In the genomic region with DNA sequence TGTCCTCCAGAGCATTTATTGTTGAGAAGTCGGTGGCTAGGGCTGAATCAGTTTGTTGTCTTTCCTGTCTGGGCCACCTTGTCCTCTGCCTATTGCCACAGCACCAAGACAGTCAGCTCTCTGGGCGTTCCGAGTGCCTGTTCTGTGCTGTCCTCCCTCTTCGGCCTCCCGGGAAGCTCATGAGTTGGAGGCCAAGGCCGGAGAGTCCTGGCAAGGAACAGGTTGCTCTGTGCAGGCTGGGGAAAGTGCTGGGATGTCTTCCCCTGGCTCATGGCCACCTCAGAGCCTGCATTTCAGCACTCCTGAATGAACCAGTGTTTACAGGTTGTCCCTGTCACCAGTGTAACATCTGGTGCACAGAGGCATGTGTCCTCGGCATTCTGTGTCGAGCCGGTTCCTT, we compare ENCODE assay signal across 13 mouse cellular contexts. TPM values are rescaled to one million over a fixed set of nuclear protein-coding genes. Genes with fewer than 3 reads are reported as not detected.
DNase-seq lines count a peak whose midpoint lies in the region; ATAC-seq and TF ChIP-seq lines count a peak whose summit lies in the region.
"Had no signal": no experiment of that assay in that cellular context is flagged by ENCODE, and none has a peak within 500 bp of the region (broad histone marks: within the 10 kb centered on the region; RNA-seq: fewer than 3 reads in every experiment).

No protein-coding gene starts in this region.

- no peak overlapping the region for H3K4me2 ChIP-seq in forebrain, embryonic 14.5 days (ENCODE audit: low read length)
- no peak overlapping the region for H3K4me2 ChIP-seq in forebrain, embryonic 13.5 days
- H3K4me2 ChIP-seq in kidney, postnatal 0 days (ENCODE audit: low read length) = no peak overlapping the region
- peak overlapping the region; percentile 43 for H3K4me2 ChIP-seq in intestine, embryonic 16.5 days (ENCODE audit: low read depth, low read length)
- H3K4me2 ChIP-seq: hindbrain, embryonic 12.5 days had no signal

- 88% methylated on average over 9 of the region's 9 CpGs for WGBS in forebrain, embryonic 14.5 days
- WGBS in forebrain, embryonic 13.5 days = 87% methylated on average over 9 of the region's 9 CpGs
- WGBS in kidney, postnatal 0 days = 81% methylated on average over 9 of the region's 9 CpGs
- 70% methylated on average over 9 of the region's 9 CpGs for WGBS in kidney, adult 2 months
- WGBS in intestine, embryonic 16.5 days = 68% methylated on average over 9 of the region's 9 CpGs

- ATAC-seq in forebrain, embryonic 14.5 days = no peak
- ATAC-seq in forebrain, embryonic 13.5 days = no peak
- ATAC-seq in kidney, postnatal 0 days (replicated peaks; ENCODE audit: low FRiP score, low read depth) = no peak; the same call in 1 of the 2 replicates
- peak; percentile 29 for ATAC-seq in intestine, embryonic 16.5 days

- H3K36me3 ChIP-seq in forebrain, embryonic 14.5 days (ENCODE audit: control insufficient read depth, insufficient read depth, low read length) = no peaks in the 10 kb centered on the region
- no peaks in the 10 kb centered on the region for H3K36me3 ChIP-seq in forebrain, embryonic 13.5 days (ENCODE audit: poor library complexity, severe bottlenecking)
- no peaks in the 10 kb centered on the region for H3K36me3 ChIP-seq in kidney, postnatal 0 days (ENCODE audit: insufficient read depth, low read length)
- no peaks in the 10 kb centered on the region for H3K36me3 ChIP-seq in kidney, adult 2 months (ENCODE audit: control insufficient read depth, insufficient read depth, low read length)
- no peaks in the 10 kb centered on the region for H3K36me3 ChIP-seq in intestine, embryonic 16.5 days (ENCODE audit: control insufficient read depth, insufficient read depth, low read length)
- H3K36me3 ChIP-seq: hindbrain, embryonic 12.5 days had no signal

- H3K9ac ChIP-seq in forebrain, embryonic 14.5 days (ENCODE audit: low read length) = no peak overlapping the region
- no peak overlapping the region for H3K9ac ChIP-seq in forebrain, embryonic 13.5 days
- H3K9ac ChIP-seq in kidney, postnatal 0 days (ENCODE audit: low read depth, low read length) = 0 out of 2 replicates have a peak overlapping the region, but pooled peaks have one; percentile 18
- peak overlapping the region; percentile 56 for H3K9ac ChIP-seq in intestine, embryonic 16.5 days (ENCODE audit: low read depth, low read length)
- H3K9ac ChIP-seq: hindbrain, embryonic 12.5 days had no signal

- TF ChIP-seq POLR2A in kidney, adult 2 months (IDR thresholded peaks at IDR 0.05; ENCODE audit: low read depth, low read length) = no peak

- no peaks in the 10 kb centered on the region for H3K27me3 ChIP-seq in forebrain, embryonic 14.5 days (replicated peaks; ENCODE audit: control insufficient read depth, insufficient read depth, low read length)
- H3K27me3 ChIP-seq in forebrain, embryonic 13.5 days = no peaks in the 10 kb centered on the region
- no peaks in the 10 kb centered on the region for H3K27me3 ChIP-seq in kidney, postnatal 0 days (ENCODE audit: insufficient read depth, low read length)
- H3K27me3 ChIP-seq in kidney, adult 2 months (replicated peaks; ENCODE audit: control insufficient read depth, insufficient read depth, low read length) = no peaks in the 10 kb centered on the region
- no peaks in the 10 kb centered on the region for H3K27me3 ChIP-seq in intestine, embryonic 16.5 days (replicated peaks; ENCODE audit: control insufficient read depth, insufficient read depth, low read length)
- H3K27me3 ChIP-seq: hindbrain, embryonic 12.5 days had no signal

- no peak for TF ChIP-seq CTCF in kidney, postnatal 0 days (IDR thresholded peaks at IDR 0.05; ENCODE audit: low read depth)
- TF ChIP-seq CTCF in kidney, adult 2 months (conservative IDR thresholded peaks at IDR 0.05; ENCODE audit: insufficient read depth, insufficient read length, low read depth, low read length) = no peak

- H3K4me1 ChIP-seq in forebrain, embryonic 14.5 days (ENCODE audit: control insufficient read depth, insufficient read depth, low read length) = no peaks in the 10 kb centered on the region
- no peaks in the 10 kb centered on the region for H3K4me1 ChIP-seq in forebrain, embryonic 13.5 days
- H3K4me1 ChIP-seq in kidney, postnatal 0 days (replicated peaks; ENCODE audit: insufficient read depth, low read length) = 0 out of 2 replicates have a peak, but pooled peaks cover 4% of the 10 kb centered on the region
- no peaks in the 10 kb centered on the region for H3K4me1 ChIP-seq in kidney, adult 2 months (ENCODE audit: control insufficient read depth, insufficient read depth, low read length)
- H3K4me1 ChIP-seq in intestine, embryonic 16.5 days (ENCODE audit: control insufficient read depth, insufficient read depth, low read length) = peaks cover 22% of the 10 kb centered on the region

- no peak overlapping the region for H3K4me3 ChIP-seq in forebrain, embryonic 14.5 days (ENCODE audit: low read depth, low read length)
- no peak overlapping the region for H3K4me3 ChIP-seq in forebrain, embryonic 13.5 days
- H3K4me3 ChIP-seq in kidney, postnatal 0 days (replicated peaks; ENCODE audit: low read depth, low read length) = no peak overlapping the region
- H3K4me3 ChIP-seq in kidney, adult 2 months (ENCODE audit: insufficient read depth, low read depth, low read length) = no peak overlapping the region
- H3K4me3 ChIP-seq in intestine, embryonic 16.5 days (ENCODE audit: low read length) = peak overlapping the region; percentile 31
- H3K4me3 ChIP-seq: hindbrain, embryonic 12.5 days had no signal

- 0 out of 2 replicates have a peak overlapping the region, but pooled peaks have one; percentile 2 for H3K27ac ChIP-seq in forebrain, embryonic 14.5 days (ENCODE audit: low read depth, low read length)
- H3K27ac ChIP-seq in forebrain, embryonic 13.5 days = no peak overlapping the region
- H3K27ac ChIP-seq in kidney, postnatal 0 days = peak overlapping the region; percentile 42
- H3K27ac ChIP-seq in kidney, adult 2 months (ENCODE audit: insufficient read depth, low read depth, low read length) = no peak overlapping the region
- H3K27ac ChIP-seq in intestine, embryonic 16.5 days (ENCODE audit: low read length) = peak overlapping the region; percentile 91
- H3K27ac ChIP-seq: hindbrain, embryonic 12.5 days had no signal

- H3K9me3 ChIP-seq in forebrain, embryonic 14.5 days (replicated peaks; ENCODE audit: control insufficient read depth, low read length) = no peaks in the 10 kb centered on the region
- H3K9me3 ChIP-seq in forebrain, embryonic 13.5 days (replicated peaks) = no peaks in the 10 kb centered on the region
- H3K9me3 ChIP-seq in kidney, postnatal 0 days (replicated peaks; ENCODE audit: low read length) = no peaks in the 10 kb centered on the region
- no peaks in the 10 kb centered on the region for H3K9me3 ChIP-seq in intestine, embryonic 16.5 days (ENCODE audit: control insufficient read depth, low read length)
- H3K9me3 ChIP-seq: hindbrain, embryonic 12.5 days had no signal

- DNase-seq in forebrain, embryonic 14.5 days (ENCODE audit: low spot score) = no peak
- no peak for DNase-seq in kidney, postnatal 0 days (ENCODE audit: low spot score)
- DNase-seq in kidney, adult 2 months = no peak
- peak; percentile 73 for DNase-seq in adrenal gland, postnatal 14 days
- no peak for DNase-seq in thymus, postnatal 36 days
- DNase-seq in frontal cortex, adult 2 months (ENCODE audit: extremely low spot score in 1 of 2, low spot score in 1 of 2) = no peak
- DNase-seq: heart, adult 18-20 months; kidney, postnatal 4 days; lung, postnatal 10 days; midbrain, embryonic 14.5 days had no signal

RNA-seq across cellular contexts. Expression of a gene that starts 39.8 kb away (rescaled TPM):
- polyA plus RNA-seq in forebrain, embryonic 14.5 days (2014; fragmentation: Nextera tagmentation; extraction: Ambion mirVana) = 1.7 and 1.8 TPM in 2 replicates
- 1.4 and 1.8 TPM in 2 replicates for polyA plus RNA-seq in forebrain, embryonic 13.5 days (2015; fragmentation: Nextera tagmentation; extraction: Ambion mirVana)
- polyA plus RNA-seq in kidney, postnatal 0 days (2015; fragmentation: Nextera tagmentation; extraction: Ambion mirVana) = 1.8 and 2.0 TPM in 2 replicates
- 27.5 and 28.0 TPM in 2 replicates for polyA plus RNA-seq in kidney, adult 2 months (2012; rRNA removed)
- total RNA-seq in adrenal gland, postnatal 14 days (2021) = 36.1 and 39.8 TPM in 2 replicates
- 2.2 and 2.3 TPM in 2 replicates for polyA plus RNA-seq in intestine, embryonic 16.5 days (2015; fragmentation: Nextera tagmentation; extraction: Ambion mirVana)
- 21.2 and 22.9 TPM in 2 replicates for polyA plus RNA-seq in frontal cortex, adult 2 months (2012; rRNA removed)

RNA-seq across cellular contexts. Expression of a gene that starts 41.0 kb away (rescaled TPM):
- 21.7 and 24.5 TPM in 2 replicates for polyA plus RNA-seq in forebrain, embryonic 14.5 days (2014; fragmentation: Nextera tagmentation; extraction: Ambion mirVana)
- polyA plus RNA-seq in forebrain, embryonic 13.5 days (2015; fragmentation: Nextera tagmentation; extraction: Ambion mirVana) = 22.6 and 24.6 TPM in 2 replicates
- polyA plus RNA-seq in kidney, postnatal 0 days (2015; fragmentation: Nextera tagmentation; extraction: Ambion mirVana) = 24.9 and 29.5 TPM in 2 replicates
- 11.4 and 12.1 TPM in 2 replicates for polyA plus RNA-seq in kidney, adult 2 months (2012; rRNA removed)
- 20.5 and 29.6 TPM in 2 replicates for total RNA-seq in adrenal gland, postnatal 14 days (2021)
- 20.2 and 21.8 TPM in 2 replicates for polyA plus RNA-seq in intestine, embryonic 16.5 days (2015; fragmentation: Nextera tagmentation; extraction: Ambion mirVana)
- polyA plus RNA-seq in frontal cortex, adult 2 months (2012; rRNA removed) = 16.9 and 18.7 TPM in 2 replicates

RNA-seq across cellular contexts. Expression of a gene that starts 56.0 kb away (rescaled TPM):
- polyA plus RNA-seq in forebrain, embryonic 14.5 days (2014; fragmentation: Nextera tagmentation; extraction: Ambion mirVana) = 360 and 532 TPM in 2 replicates
- polyA plus RNA-seq in forebrain, embryonic 13.5 days (2015; fragmentation: Nextera tagmentation; extraction: Ambion mirVana) = 444 and 501 TPM in 2 replicates
- polyA plus RNA-seq in kidney, postnatal 0 days (2015; fragmentation: Nextera tagmentation; extraction: Ambion mirVana) = 645 and 750 TPM in 2 replicates
- 2,603 and 2,904 TPM in 2 replicates for polyA plus RNA-seq in kidney, adult 2 months (2012; rRNA removed)
- 814 and 958 TPM in 2 replicates for total RNA-seq in adrenal gland, postnatal 14 days (2021)
- 591 and 604 TPM in 2 replicates for polyA plus RNA-seq in intestine, embryonic 16.5 days (2015; fragmentation: Nextera tagmentation; extraction: Ambion mirVana)
- 771 and 790 TPM in 2 replicates for polyA plus RNA-seq in frontal cortex, adult 2 months (2012; rRNA removed)

Comparison
In these comparisons a context has a peak if more than half of its experiments do, and no peak if none do; other contexts are left out.
1. H3K27ac ChIP-seq: peak in forebrain, embryonic 14.5 days (single experiment), kidney, postnatal 0 days (single experiment) and intestine, embryonic 16.5 days (single experiment); none in forebrain, embryonic 13.5 days (single experiment) and kidney, adult 2 months (single experiment).
2. H3K9ac ChIP-seq: peak in kidney, postnatal 0 days (single experiment) and intestine, embryonic 16.5 days (single experiment); none in forebrain, embryonic 14.5 days (single experiment) and forebrain, embryonic 13.5 days (single experiment).